Mouse (Mus musculus) urinary bladder, adult 18-20 months (tissue): Measurements from ENCODE around the gene Olfm3.

Experiments used
- DNase-seq, 2 experiments: peaks; one replicate each; pipeline ENCODE4 v3.0.0; 2022; ENCODE audit warnings: low spot score in 2 of 2, mixed read lengths in 2 of 2

The Olfm3 gene

DNA sequence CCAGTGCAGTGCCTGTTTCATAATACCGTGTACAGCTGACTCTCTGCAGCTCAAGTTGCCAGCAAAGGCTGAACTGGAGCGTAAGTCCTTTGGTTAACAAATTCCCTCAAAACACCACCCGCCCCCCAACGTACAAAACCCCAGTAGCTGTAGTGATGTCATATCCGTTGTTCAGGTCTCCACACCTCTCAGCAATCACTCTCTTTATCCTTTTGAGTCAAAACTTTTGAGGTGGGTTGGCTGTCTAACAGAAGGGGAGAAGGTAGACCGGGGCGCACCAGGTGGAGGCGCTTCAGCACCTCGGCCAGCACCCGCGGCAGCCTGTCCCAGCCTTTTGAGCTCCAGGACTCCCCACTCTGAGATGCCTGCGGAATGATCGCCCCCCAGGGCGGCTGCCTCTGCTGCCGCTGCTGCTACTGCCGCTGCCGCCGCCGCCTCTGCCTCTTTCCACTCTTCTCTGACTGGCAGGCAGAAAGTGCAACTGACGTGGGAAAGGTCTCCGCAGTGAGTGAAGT, at the start of gene Olfm3:
Gene Olfm3, plus strand, starts transcription at position 155 of the 515 bp plus-strand sequence.
- no peak for DNase-seq

- no peak for DNase-seq
Observed at GRCm38 (mm10) chr3:114889764-114890163, 14.1 kb upstream of the Olfm3 start.

DNA sequence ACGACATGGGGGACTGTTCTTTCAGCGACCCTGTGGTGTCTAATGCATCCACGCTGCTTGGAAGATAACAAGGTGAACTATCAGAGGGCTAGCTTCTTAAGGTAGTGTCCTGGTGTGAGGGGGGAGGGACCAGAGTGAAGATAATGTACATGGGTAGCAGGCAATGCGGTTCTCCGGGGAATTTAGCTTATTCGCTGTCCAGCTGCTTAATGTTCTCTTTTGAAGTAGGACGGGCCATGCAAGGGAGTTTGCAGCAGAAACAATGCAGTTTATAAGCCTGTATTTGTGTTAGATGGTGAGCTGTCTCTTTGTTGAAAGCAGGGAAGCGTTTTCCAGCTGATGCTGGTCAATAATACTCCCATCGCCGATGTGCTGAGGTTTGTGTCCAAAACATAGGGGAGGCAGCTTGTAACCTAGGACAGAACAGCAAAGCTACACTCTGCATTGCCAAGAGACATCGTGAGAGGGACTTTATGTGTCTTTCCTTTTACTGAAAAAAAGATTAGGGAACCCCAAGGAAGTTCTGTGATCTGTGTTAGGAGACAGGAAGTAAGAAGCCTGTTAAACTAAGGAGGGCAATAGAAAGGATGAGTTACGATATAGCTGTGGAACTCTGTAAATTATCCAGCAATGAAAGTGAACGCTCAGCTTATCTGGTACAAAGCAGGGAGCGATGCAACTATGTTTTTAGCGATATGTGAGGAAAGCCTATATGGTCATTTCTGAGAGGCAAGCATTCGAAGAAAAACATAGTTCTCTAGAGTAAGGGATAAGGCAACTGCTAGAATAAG, 950 bp downstream of the Olfm3 start:
- no peak for DNase-seq

DNA sequence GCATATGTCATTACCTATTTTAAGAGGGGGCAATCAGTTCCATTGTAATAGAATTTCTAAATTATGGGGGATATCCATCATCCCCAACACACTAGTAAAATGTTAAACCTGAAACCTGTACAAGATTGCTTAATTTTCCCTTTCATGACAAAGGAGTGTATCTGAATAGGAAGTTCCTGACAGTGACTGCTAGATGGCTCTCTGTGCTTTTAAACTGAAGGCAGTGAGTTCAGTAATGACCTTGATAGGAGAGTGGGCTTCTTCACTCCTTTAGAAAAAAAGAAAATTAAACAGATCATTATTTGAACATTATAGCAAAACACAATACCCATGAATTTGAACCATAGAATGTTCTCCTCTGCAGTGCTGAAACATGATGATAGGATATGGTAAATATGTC, 3.7 kb downstream of the Olfm3 start:
- DNase-seq: no peak

DNA sequence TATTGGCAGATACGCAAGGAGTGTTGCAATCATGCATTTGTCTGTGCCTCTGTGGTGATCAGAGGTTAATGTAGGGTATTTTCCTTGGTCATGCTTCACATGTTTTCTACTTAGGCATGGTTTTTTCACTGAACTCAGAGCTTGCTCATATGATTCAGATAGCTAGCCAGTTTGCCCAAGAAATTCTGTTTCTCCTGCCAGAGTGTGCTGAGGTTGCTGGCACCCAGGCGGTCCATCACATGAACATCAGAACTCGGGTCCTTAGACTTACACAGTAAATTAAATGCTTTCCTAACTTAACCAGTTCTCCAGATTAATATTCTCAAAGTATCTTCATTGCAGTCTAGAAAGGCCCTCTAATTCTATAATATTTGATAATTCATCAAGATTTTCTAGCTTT, 5.0 kb downstream of the Olfm3 start:
- DNase-seq: no peak

- no peak for DNase-seq
Observed at GRCm38 (mm10) chr3:114920102-114920501, 16.2 kb downstream of the Olfm3 start.

- DNase-seq: no peak
Observed at GRCm38 (mm10) chr3:114929605-114930004, 25.7 kb downstream of the Olfm3 start.

GRCm38 (mm10) chr3:114930336-114930735, 26.5 kb downstream of the Olfm3 start:
- DNase-seq: no peak

DNA sequence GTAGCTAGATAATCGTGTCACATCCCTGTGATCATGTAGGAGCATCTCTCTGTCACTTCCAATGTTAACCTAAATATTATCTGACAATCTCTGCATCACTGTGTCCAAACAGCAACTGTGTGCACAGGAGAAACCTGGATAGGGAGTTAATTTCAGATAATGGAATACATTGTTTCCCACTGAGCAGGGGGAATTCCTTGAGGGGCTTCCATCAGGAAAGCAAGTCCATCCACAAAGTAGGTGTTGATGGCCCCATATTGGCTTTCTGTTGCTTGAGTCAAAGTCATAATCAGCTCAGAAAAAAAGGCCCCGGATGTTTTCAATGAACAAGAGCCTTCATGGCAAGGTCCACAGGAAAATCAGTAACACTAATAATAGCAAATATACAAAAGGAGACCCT, 26.9 kb downstream of the Olfm3 start:
- DNase-seq: no peak

DNA sequence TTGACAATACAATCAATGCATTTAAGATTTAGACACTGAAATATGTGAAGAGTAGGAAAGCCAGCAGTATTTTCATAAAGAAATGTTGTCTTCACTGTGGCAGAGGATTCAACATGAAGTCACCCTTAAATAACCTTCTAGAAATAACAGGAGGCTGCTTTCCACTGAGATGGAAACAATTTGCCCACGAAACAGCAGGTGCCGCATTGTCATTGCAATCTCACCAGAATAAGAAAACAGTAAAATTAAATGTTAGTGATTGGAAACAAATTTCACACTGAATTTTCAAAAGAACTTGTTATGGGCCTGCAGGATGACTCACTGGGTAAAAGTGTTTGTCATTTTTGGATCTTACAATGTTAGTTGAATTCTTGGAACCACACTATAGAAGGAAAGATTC, 29.0 kb downstream of the Olfm3 start:
- DNase-seq: no peak

DNA sequence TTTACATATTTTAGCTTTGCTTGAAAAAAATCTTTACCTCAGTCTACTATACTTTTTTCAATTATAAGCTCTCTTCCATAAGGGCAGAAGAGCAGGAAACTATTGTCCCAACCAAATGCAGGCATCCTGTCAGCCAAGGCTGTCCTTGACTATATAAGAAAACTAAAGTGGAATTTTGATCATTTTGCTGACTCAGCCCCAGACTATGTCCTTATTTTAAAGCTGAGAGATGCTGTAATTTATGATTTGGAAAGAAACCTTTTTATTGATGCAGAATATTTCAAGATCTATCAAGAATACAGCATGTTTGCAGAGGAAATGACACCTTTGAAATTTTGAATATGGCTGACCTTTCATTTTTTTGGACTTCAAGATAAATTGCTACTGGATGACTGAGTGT, 51.0 kb downstream of the Olfm3 start:
- DNase-seq: no peak

DNA sequence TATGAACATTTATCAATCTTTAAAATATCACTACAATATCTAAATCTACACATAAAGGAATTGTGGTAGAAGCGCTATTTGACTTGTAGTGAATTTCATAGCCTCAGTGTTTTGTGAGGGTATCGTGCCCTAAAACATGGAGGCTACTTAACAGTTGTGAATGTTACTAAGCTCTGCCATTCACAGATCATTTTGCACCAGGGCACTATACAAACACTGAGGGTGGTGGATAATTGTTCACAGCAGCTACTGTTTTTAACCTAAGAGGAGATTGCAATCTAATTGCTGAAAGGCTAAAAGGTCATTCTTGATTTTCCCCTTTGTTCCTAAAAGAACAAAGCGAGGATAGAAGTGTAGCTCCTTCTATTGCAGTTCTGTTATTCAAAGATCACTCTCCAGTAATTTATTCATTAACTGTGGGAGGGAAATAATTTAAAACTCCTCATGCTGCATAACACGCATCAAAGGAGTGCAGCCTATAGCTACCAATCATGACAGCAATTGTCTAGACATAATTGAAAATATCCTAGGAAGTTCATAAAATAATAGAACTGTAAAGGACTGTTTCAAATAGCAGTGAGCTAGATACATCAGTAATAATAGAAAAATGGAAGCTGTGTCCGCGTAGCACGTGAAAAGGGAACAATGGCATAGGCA, 55.6 kb downstream of the Olfm3 start:
- DNase-seq: no peak

DNA sequence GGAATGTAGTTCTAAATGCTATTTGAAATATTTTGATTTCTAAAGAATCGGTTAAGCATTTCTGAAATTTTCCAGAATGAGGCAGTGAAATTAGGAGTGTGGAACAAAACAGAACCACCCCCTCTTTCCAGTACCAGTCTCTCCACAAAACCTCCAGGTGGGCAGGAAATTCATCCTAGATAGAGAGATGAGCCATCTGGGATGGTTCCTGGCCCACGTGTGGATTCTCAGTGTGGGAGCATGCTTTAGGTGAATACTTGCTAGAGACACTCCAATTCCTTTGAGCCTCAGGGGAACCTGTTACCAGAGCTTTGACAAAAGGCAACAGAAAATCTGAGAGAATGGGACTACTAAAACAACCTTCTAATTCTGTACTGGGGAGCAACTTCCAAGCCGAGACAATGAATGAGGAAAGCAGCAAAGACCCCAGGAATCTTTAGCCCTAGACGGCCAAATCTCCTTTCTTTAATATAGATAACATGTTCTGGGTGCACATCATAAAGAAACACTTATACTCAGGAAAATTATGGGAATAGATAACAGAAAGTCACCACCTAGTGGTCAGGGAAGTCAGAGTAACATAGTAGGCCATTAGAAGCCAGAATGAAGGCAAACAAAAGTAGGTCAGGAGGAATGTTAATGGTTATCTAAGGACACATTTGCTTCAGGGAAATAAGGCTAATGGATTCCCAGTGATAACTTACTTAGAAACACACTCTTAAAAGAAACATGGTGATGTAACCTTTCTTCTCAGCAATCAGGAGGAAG, 58.6 kb downstream of the Olfm3 start:
- DNase-seq: no peak

DNA sequence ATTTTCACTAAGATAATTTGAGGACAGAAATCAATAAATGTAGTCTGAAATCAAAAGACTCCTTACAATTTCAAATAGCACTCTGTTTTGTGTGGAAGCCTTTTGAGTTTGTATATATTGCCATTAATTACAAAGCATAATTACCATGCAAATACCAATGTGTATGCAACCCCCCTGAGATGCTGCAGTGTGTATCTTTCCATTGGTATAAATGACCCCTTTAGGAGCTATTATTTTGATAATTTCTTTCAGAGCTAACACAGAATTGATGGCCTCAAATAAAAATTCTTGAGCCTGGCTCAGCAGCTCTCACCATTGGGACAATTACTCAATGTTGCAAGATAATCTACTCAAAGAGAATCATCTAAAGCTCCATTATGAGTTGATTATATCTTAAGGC, 67.3 kb downstream of the Olfm3 start:
- DNase-seq: no peak

DNA sequence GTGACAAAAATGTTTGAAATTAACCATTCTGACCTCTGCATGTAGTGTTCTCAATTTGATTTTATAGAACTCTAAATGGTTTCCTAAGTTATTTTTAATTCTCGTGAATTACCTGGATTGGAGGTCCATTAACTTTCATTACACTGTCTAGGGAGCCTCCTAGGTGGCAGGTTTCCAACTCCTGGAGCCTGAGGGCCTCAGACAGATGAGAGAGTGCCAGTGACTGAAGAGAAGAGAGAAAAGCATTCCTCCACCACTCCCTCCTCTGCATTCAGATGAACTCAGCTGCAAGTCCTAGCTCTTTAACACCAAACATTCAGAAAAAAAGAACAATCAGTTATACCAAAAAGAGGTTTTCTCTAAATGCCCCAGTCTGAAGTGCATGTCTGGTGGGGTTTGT, 68.6 kb downstream of the Olfm3 start:
- no peak for DNase-seq

DNA sequence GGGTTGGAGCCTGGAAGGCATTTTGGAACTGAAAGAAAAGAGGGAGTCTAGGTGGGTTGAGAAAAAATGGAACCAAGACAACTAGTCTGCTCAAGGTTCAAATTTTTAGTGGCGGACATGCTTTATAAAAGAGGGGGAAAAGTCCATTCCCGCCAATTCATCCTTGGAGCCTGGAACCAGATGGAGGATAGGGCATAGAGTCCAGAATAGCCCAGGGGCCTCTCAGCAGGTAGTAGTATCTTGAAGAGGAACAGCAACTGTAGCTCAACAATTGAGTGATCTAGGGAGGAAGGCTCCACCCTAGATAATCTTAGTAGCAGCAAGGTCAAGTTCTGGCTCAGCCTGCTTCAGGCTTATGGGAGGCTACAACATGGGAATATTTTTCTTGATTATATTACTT, 87.0 kb downstream of the Olfm3 start:
- DNase-seq: no peak

DNA sequence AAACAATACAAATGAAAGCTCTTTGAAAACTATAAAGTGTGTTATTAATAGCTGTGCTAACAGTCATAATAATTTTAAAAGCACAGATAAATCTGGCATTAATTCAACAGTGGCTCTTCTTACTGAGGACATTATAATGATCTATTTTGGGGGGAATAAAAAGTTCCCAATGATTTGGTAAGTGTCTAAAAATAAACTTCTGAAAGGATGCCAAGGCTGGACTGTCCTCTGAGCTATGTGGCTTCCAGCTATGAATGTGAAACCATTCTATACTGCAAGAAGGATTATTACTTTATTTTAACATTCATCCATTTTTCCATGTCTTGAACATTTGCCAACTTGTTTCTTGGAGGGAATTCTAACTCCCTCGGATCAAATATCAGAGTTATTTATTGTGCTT, 92.1 kb downstream of the Olfm3 start:
- DNase-seq: no peak

- DNase-seq: no peak
Observed at GRCm38 (mm10) chr3:115027560-115027959, 123.7 kb downstream of the Olfm3 start.

DNA sequence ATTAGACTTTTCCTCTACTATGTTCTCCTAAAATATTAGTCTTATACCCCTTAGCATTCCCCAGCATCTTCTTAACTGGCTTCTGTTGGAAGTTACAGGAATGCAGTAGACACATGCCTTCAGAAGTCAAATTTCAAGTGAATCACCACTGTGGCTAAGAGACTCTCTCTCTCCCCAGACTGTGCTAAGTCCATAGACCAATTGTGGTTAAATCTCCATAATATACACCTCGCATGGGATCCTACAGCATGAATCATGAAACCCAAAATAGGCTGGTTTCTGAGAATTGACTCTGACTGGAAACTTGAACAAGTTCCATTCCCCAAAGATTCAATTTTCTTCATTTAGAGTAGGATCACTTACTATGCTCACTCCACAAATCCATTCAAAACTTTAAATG, 124.2 kb downstream of the Olfm3 start:
- DNase-seq: no peak

GRCm38 (mm10) chr3:115028611-115029010, 124.7 kb downstream of the Olfm3 start:
- no peak for DNase-seq

DNA sequence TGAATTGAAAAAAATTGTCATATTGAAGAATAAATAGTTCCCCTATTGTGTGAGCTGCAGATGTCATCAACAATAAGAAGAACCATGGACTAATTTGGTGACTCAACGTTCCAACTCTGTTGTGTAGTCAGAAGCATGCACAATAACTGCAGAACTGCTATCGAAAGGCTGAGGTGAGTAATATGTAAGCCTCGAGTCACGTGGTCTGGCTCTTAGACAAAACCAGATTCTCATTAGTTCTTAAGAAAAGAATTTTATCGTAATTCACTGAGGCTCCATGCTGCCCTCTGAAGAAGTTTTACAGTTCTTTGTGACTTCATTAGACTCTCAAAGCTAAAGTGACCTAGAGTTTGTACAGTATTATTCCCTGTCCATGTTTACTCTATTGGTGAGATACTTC, 145.2 kb downstream of the Olfm3 start:
- no peak for DNase-seq

GRCm38 (mm10) chr3:115064901-115065300, 161.0 kb downstream of the Olfm3 start:
- DNase-seq: no peak
